Mouse (Mus musculus) left cerebral cortex, adult 2 months (tissue): ENCODE data around the gene Mvk. TPM values are rescaled to one million over a fixed set of nuclear protein-coding genes. Genes with fewer than 3 reads are reported as not detected.

Experiments
- DNase-seq, 2 experiments: peaks; one replicate each; pipeline ENCODE4 v3.0.0; 2021 to 2022; ENCODE audit warnings: low spot score in 2 of 2, mixed read lengths in 1 of 2; ENCODE audit errors: extremely low spot score in 1 of 2
- H3K27ac ChIP-seq: fragments of 200-600 bp; 2 replicates; pipeline ENCODE4 v1.8.1; 2022
- H3K4me3 ChIP-seq: fragments of 200-600 bp; 2 replicates; pipeline ENCODE4 v1.8.1; 2022
- CTCF ChIP-seq: fragments of 200-600 bp; IDR thresholded peaks from 2 replicates; pipeline ENCODE4 v1.8.1; 2022; ENCODE audit warnings: antibody characterized with exemption, mild to moderate bottlenecking, moderate library complexity
- intact Hi-C: fragments of 180-260 bp; cut with DNase I; formaldehyde crosslinking; loops from one replicate; pipeline ENCODE4 v1.15.1; 2025
- total RNA-seq, 2 experiments: library from RNA; stranded (reverse); gene quantifications; 2 replicates each; pipeline ENCODE4 v1.2.3; 2021

The Mvk gene
- total RNA-seq, 2 experiments from 2014 or later = 26.1 to 30.8 TPM

DNA sequence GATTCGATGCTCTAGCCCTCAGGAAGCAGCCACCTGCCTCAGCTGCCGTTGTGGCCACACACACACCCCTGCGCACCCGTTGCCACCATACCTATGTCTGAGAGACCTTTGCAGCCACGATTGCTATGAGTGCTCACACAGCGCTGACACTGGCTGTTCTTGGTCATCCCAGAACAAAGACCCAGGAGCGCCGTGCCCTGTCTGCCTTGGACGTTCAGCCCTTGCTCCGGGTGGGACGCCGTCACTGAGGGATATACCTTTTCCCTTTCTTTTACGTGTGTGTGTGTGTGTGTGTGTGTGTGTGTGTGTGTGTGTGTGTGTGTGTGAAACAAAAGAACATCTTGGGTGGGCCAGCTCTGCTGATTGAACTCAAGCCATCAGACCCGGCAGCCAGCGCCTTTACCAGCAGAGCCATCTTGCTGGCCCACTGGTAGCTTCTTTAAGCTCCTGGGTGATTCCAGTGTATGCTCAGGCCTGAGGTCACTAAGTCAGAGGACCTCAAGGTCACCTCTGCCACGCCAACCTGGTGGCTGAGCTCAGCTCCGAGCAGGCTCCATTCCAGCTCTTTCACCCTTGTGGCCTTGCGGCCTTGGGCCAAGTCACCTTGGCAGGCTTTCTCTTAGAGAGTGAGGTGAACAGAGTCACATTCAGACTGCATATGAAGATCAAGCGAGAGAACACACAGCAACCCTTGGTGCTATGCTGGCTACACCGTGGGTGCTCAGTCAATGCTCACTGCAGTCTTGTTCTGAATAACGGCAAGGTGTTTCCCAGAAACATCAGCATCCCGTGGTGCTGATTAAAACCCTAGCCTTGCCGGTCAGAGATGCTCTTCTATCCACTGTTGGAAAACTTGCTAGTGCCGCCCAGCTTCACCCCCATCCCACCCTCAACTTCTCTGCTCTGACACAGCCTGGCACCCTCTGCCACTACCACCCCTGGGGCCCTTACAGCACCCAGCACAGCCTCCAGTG lies 18.3 kb downstream of the Mvk start:
- Histone ChIP-seq H3K27ac (no peak overlapping the region), H3K4me3 (no peak overlapping the region)
- intact Hi-C loops = no loop called here
- no peak for TF ChIP-seq CTCF
- no peak for DNase-seq

DNA sequence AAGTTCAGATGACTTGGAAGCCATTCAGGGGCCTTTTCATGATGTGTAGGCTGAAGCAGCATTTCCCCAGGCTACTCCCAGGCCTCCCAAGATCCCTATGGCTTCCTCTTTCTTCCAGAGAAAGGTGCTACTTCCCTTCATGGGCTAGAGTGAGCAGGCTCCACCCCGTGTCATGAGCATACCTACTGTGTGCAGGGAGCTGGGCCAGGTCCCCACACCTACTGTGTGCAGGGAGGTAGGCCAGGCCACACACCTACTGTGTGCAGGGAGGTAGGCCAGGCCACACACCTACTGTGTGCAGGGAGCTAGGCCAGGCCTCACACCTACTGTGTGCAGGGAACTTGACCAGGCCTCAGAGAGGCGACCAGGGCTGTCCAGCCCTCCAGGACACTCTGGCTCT lies 20.5 kb downstream of the Mvk start:
- no peak for DNase-seq
- intact Hi-C loops = no loop called here
- H3K27ac ChIP-seq = no peak overlapping the region
- H3K4me3 ChIP-seq = no peak overlapping the region
- no peak for TF ChIP-seq CTCF

DNA sequence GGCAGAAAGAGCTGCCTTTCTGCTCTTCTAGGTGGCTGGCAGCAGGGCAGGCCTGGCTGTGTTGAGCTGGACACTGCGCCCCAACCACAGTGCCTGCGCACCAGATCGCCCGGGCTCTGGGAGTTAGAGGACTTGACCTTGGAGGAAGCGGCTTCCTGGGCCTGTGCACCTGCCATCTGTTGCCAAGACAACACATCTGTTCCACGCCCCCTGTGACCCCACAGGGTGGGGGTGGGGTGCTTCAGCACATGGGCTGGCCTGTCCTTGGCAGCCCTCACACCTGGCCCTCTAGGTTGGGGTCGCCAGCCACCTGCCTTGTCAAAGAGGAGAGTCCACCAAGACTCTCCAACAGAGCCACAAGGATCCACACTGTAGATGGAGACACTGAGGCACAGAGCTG lies 21.6 kb downstream of the Mvk start:
- H3K4me3 ChIP-seq = no peak overlapping the region
- TF ChIP-seq CTCF = no peak
- DNase-seq = no peak
- intact Hi-C loops = no loop called here
- no peak overlapping the region for H3K27ac ChIP-seq

DNA sequence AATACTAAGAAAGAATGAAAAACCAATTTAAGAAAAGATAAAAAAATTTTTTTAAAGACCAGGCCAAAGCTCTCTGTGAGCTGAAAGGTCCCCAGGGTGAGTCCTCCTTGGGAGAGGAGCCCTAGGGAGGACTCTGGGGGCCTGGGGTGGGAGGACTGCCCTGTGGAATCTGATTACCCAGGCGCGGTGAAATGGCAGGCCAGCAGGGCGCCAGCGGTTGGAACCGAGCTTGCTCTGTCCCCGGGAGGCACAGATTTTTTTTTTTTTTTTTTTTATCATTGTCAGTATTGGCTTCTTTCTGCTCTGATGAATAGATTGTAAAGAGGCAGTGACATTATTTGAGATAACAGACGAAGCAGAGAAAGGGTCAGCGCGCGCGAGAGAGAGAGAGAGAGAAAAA lies 22.9 kb downstream of the Mvk start:
- Histone ChIP-seq H3K4me3 (no peak overlapping the region), H3K27ac (no peak overlapping the region)
- no peak for DNase-seq
- intact Hi-C loops = no loop called here
- no peak for TF ChIP-seq CTCF

DNA sequence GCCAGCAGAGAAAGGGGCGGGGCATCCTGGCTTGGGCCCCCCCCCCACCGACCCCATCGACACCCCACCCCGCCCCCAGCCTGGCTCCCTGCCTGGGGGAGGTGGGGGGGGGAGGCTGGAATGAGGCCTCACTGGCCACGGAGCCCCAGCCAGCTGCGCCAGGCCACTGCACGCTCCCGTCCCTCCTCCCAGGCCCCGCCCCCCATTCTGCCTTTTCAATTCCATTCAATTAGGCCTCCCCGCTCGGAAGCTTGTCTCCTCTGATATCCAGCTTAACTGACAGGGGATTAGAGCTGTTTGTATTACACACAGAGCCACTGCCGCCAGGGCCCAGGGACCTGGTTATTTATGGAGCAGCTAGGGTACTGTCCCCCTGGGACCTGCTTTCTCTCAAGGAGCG lies 23.4 kb downstream of the Mvk start:
- peak; percentile 32 to 48 for DNase-seq
- no peak for TF ChIP-seq CTCF
- no peak overlapping the region for H3K4me3 ChIP-seq
- intact Hi-C loops = no loop called here
- H3K27ac ChIP-seq = peak overlapping the region; percentile 57

DNA sequence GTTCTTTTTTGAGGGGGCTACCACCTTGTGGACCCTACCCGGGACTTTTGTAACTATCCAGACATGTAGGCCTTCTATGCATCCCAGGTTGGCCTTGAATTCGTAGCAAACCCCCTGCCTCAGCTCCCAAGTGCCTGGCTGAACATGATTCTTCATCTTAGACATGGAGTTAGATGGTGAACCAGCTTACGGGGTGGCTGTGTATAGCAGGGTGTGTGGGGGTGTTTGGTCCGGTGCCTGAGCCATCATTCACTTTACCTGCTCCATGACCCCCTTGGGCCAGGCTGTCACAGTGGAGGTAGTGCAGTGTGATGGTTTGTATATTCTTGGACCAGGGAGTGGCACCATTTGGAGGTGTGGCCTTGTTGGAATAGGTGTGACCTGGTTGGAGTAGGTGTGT lies 23.9 kb downstream of the Mvk start:
- no peak for TF ChIP-seq CTCF
- H3K27ac ChIP-seq = peak overlapping the region; percentile 57
- intact Hi-C loops = no loop called here
- no peak overlapping the region for H3K4me3 ChIP-seq
- no peak for DNase-seq

DNA sequence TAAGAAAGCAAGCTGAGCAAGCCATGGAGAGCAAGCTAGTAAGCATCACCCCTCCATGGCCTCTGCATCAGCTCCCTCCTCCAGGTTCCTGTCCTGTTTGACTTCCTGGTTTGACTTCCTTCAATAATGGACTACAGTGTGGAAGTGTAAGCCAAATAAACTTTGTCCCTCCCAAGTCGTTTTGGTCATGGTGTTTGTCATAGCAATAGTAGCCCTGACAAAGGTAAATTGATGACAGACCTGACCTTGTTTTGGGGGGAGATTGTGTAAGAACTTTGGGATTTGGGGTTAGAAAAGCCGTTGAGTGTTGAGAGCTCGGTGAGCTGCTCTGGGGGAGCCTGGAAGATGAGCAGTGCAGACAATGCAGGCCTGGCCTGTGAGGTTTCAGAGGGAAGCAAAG lies 26.3 kb downstream of the Mvk start:
- no peak for TF ChIP-seq CTCF
- DNase-seq = no peak
- intact Hi-C loops = no loop called here
- Histone ChIP-seq H3K4me3 (no peak overlapping the region), H3K27ac (no peak overlapping the region)

DNA sequence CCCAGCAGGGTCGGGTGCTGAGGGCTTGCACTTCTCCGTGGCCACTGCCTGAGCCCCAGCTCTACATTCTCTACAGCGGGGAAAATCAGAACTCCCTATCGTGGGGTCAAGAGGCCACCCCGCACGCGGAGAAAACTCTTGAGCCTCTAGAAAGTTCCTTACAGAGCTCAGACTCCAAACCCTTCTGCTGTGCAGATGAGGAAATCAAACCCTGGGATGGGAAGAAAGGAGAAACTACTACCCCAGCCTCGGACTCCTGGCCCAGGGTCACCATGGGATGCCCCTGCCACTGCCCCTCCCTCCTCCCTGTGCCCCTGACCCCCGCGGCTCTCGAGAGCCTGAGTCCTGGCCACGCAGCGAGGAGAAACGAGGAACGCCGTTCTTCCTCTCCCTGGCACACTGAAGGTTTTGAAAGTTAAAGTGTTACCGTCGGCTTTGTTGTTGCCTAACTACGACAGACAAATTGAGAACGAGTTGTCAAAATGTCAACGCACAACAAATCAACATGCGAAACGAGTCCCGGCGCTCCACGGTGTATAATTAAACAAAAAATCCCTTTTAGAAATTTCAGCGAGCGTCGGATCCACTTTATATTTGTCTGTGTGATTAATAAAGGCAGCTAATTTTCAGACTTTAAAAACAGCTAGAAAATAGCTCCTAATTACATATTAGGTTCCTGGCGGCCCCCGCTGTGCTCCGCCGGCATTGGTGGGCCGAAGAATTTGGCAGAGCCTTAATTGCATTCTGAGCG lies 30.8 kb downstream of the Mvk start:
- H3K4me3 ChIP-seq = no peak overlapping the region
- H3K27ac ChIP-seq = no peak overlapping the region
- peak in 1 of 2 experiments; percentile 55 for DNase-seq
- intact Hi-C loops = loop anchor here (5.0 kb wide), 1 partner anchor 67 kb away; no protein-coding TSS in a partner anchor
- TF ChIP-seq CTCF = no peak

DNA sequence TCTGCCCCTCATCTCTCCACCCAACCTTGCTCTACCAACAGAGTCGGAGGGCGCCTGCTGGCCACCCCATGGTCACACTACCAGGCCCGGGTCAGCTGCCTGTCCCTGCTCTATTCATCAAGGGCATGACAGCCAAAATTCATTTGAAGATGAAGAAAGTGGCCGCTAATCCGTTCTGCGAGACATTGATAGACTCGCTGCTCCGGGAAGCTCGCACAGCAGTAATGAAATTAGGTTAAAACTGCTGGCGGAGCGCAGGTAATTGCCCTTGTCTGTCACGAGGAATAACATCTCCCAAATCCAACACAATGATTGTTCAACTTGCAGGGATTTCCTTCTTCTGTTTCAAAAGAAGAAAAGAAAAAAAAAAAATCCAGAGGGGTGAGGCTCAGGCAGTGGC lies 34.2 kb downstream of the Mvk start:
- H3K4me3 ChIP-seq = no peak overlapping the region
- no peak overlapping the region for H3K27ac ChIP-seq
- intact Hi-C loops = loop anchor here (5.0 kb wide), 1 partner anchor 64 kb away; no protein-coding TSS in a partner anchor
- no peak for TF ChIP-seq CTCF
- DNase-seq = no peak

DNA sequence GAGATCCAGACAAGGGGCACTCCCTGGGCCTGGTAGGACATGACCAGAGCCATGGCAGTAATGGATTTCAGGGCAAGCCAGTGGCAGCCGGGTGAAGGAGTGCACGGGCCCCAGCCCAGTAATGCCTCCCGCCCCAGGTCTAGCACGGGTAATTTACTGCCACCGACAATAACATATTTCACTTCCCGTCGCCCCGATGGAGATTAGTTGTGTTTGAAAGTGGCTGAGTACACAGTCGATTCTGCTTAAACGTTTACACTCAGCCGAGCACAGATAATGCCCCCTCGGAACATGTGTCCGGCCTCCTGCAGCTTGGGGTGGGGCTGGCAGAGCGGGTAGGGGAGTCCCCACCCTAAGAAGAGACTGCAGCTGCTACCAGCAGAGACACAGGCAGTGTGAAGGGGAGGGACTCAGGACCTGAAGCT lies 38.5 kb downstream of the Mvk start:
- no peak for TF ChIP-seq CTCF
- no peak for DNase-seq
- intact Hi-C loops = no loop called here

DNA sequence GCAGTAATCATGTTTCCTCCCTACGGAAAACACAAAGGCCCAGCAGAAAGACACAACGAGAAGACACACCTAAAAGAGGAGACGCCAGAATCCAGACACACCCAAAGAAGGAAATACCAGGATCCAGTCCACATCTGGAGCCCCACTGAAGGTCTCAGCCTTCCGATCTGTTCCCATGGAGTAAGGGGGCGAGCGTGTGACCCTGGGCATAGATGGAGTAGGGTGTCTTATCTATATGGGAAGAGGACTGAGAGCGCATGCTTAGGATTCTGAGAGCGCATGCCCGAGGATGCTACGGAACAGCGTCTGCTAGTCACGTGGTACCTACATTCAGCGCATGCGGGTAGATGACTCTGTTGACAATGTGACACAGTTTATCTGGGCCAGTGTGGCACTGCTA lies 41.6 kb downstream of the Mvk start:
- intact Hi-C loops = no loop called here
- Histone ChIP-seq H3K4me3 (no peak overlapping the region), H3K27ac (no peak overlapping the region)
- no peak for TF ChIP-seq CTCF
- no peak for DNase-seq

More for the DNA sequence above, 38.5 kb downstream of the Mvk start:
- Histone ChIP-seq H3K27ac (no peak overlapping the region), H3K4me3 (no peak overlapping the region)

DNA sequence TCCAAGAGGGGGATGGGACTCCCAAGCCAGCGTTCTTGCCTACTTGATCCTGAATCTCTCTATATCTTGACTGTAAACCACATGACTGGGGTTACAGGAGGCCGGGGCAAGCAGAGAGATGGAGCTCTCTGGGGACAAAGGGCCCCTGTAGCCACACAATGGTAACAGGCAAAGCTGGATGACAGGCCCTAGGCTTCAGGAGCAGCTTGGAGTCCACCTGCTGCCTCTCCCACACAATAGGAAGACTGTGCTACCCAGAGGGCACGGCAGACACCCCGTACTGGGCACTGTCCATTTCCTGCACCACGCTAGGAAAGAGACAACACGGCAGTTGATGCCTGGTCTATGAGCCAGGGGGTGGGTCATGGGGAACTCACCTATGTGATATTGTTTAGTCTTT lies 45.5 kb downstream of the Mvk start:
- no peak for TF ChIP-seq CTCF
- H3K27ac ChIP-seq = no peak overlapping the region
- intact Hi-C loops = no loop called here
- DNase-seq = no peak
- no peak overlapping the region for H3K4me3 ChIP-seq
